Mouse (Mus musculus) heart, adult 8-10 months (tissue): ENCODE data around the gene Ube2ql1. TPM values are rescaled to one million over a fixed set of nuclear protein-coding genes. Genes with fewer than 3 reads are reported as not detected.
A peak's percentile ranks its signal among the peaks of the same experiment; 100 is the strongest.

Experiments
- DNase-seq: peaks from one replicate; pipeline ENCODE4 v3.0.0; 2022; ENCODE audit warnings: low spot score
- total RNA-seq, 4 experiments: library from RNA; stranded (reverse); gene quantifications; 2 replicates each; pipeline ENCODE4 v1.2.4; 2022

The Ube2ql1 gene
- total RNA-seq: 1 to 10 TPM; 4.7 to 7.9 (median 7.0) TPM

DNA sequence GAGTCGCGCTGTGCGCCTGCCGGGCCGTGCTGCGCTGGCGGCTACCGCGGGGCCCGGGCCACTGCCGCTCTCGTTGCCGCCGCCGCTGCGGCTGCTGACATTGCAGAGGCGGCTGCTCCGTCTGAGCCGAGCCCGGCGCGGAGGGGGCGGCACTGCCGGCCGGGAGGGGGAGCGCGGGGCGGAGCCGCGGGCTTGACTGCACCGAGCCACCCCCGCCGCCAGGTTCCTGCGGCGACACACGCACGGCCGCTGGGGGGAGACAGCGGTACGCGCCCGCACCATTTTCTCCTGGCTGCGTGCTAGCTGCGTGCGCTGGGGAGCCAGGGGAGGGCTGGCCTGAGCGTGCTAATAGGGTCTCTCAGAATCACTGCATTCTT is at the start of gene Ube2ql1:
Gene Ube2ql1 (minus strand): TSS at position 131 of the 377 bp plus-strand sequence.
- peak; percentile 65 for DNase-seq

DNA sequence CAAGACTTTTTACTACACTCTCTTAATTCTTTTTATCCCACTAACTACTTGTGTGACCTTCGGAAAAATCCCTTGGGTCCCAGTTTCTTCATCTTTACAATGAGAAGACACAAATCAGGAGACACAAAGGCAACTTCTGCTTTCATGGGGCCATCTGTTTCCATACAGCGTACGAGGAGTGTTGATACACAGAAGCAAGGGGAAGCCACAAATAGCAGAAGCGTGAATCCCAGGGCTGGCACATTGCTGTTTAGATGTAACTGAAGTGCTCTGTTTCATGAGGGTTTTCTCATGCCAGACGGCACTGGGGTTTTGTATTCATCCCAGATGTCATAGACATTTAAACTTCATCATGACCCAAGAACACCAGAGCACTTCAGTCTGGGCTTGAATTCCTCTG is 49.0 kb upstream of the Ube2ql1 start:
- no peak for DNase-seq

DNA sequence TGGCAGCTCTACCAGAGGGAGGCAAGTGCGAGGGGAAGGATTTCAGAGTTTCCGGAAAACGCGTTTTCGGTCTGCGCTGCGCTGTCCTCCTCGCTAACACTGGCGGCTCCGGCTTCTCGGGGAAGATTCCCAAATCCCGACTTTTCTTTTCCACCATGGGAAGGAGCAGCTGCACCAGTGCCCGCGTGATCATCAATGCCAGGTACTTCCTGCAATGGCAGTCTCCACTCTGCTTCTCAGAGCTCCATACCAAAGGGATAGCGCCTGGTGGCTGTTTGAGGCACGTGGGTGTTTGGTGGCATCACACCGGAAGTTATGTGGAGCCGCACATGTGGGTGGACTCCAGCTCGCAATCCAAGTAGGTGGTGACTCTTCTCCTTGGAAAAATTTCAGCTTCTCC is 38.5 kb upstream of the Ube2ql1 start:
- no peak for DNase-seq

DNA sequence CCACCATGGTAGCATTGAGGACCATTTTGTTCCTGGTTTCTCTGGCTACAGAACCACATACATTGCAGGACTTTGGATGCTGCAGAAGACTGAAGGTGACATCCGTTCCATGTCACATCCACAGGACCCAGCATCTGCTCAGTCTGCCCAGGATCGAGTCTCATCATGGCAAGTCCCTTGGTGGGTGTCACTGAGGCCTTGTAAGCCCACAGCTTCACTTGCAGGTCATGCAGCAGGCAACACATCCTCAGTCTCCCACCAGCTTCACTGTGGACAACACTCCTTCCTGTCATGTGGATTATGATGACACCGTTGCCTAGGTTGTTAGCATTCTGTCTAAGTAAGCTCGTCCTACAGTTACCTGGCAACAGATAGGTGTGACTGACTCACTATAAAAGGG is 32.7 kb upstream of the Ube2ql1 start:
- no peak for DNase-seq

DNA sequence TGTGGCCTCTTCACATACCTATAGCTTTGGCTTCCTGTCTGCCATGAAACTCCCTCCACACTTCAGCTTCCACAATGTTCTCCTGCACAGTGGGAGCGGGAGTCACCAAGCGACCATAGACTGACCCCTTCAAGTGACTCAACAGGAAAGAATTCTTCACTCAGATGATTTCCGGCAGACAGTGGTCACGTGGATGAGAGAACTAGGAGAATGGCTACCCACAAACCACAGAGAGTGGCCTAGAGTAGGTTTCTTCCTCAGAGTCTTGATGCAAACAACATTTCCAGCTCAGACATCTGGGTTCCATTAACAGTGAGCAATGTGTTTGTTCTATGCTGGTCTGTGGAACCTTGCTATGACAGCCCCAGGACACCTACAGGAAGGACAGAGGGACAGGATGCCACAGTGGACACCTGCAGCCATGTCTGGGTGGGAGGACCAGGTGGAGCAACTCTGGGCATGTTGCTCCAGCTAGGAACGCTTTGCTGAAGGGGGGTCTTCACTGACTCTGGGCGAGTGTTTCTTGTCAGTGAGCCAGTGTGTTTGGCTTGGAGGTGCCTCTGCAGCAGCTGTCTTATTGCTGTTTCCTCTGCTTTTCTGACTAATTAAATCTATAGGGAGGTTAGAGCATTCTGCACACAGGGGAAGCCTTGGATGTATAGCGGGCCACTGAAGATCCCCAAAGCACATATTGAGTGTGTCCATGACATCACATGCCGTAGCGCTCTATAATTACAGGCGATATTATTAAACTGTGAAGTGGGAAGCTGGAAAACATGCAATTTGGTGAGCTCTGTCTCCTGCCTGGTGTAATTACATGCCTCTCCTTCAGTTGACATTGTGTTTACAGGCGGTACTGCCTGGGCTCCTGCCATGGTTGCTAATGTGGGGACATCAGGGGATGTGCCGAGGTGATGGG is 31.1 kb upstream of the Ube2ql1 start:
- no peak for DNase-seq

DNA sequence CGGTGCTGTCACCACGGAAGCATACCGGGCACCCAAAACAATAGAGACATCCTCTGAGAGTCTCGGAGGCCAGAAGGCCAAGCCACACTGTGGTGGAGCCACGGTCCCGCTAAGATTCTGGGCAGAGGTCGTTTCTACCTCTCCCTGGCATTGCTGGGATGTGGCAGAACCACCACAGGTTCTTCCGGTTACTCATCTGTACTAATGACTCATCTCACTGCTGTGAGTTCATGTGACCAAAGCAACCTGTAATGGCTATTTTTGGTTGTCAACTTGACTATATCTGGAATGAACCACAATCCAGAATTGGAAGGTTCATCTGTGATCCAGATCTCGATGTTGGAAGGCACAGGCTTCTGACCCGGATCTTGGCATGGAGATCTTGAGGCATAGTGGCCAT is 28.5 kb upstream of the Ube2ql1 start:
- DNase-seq: no peak

DNA sequence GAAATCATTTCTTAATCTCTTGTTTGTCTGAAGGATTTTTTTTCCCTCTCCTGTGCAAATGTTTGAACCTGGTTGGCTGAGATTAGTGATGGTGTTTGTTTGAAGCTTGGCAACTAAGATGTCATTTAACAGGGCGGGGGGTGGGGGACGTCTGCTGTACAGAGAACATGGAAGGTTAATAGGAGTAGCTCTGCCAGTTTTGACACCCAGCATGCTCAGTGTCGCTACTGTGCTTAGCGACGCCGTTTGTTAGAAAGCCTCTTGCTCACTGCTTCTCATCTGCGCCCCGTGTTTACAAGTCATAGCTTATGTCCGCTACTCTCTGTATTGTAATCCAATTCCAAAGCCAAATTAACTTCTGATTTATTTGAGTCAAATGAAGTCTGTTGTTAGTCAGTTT is 25.0 kb upstream of the Ube2ql1 start:
- DNase-seq: no peak

DNA sequence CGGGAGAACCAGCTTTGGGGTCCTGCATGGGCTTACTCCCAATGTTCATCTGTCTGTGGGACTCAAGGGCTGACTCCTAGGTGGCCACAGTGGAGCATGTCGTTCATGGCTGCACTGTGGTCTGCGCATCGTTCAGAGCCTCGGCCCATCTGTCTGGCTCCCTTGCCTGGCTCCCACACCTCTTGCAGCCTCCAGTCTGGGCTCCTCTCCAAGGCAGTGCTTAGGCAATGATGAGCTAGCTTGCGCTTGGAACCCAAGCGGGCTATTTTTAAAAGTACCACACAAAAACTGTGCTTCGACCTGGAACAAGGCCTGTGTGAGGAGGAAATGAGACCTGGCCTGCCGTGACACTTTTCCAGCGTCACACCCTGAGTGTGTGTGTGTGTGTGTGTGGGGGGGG is 21.7 kb upstream of the Ube2ql1 start:
- DNase-seq: peak; percentile 67

DNA sequence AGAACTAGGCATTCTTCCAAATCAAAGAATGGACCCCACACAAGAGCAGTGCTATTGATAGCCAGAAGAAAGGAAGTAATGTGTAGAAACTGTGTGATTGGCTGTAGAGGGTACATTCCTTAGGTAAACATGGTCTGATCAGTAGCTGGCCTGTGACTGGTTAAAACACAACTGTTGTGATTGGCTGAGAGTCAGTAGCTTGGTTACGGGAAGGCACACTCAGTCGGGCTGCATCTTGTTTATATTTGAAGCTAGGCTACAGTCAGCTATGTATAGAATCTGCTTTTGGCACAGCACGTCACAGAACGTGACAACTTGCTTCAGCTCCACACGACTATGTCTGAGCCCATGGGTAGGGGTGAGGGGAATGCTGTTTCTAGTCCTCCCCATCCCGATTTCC is 19.3 kb upstream of the Ube2ql1 start:
- DNase-seq: no peak

DNA sequence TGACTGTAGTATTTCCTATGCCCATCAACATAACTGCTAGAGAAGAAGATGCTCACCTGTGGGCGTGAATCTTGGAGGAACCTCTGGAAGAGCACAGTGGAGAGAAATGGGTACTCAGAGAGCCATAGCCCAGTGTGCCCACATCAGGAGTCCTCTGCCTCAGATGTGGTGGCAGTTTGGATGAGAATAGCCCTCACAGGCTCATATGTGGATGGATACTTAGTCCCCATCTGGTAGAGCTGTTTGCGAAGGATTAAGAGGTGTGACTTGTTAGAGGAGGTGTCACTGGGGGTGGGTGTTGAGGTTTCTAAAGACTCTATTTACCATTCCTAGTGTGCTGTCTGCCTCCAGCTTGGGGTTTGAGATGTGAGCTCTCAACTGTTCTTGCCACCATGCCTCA is 13.2 kb upstream of the Ube2ql1 start:
- no peak for DNase-seq

DNA sequence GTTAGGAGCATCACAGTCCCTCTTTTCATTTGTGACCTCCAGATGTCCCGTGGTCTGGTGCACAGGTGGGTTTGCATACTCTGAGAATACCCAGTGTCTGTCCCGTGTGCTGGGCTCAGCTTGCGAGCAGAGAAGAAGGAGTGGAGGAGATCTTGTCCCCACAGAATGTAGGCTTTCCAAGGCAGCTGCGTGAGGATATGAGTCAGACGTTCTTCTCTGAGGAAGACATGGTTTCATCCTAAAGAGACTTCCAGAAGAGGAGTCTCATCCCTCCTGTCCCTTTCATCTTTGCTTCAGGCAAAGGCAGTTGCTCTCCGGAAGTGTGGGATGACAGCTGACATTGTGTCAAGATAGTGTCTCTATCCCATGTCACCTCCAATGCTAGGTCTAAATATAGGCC is 11.8 kb upstream of the Ube2ql1 start:
- no peak for DNase-seq

DNA sequence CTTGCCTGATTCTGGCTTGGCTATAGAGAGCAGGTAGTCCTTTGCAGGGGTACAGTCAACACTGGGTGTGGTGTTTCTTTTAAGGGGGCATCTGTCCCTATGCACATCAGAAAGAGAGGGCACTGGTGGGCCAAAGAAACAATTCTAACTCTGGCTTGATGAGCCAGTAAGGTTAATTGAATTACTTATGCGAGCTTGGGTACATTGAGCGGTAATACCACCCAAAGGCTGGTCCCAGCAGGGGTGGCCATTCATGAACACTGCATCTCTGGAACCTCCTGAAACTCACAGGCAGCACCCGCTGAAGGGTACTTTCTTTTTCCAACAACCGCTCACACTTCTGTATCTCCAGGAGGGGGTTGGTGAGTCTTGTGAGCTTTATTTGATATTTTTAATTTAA is 9.1 kb upstream of the Ube2ql1 start:
- DNase-seq: no peak

DNA sequence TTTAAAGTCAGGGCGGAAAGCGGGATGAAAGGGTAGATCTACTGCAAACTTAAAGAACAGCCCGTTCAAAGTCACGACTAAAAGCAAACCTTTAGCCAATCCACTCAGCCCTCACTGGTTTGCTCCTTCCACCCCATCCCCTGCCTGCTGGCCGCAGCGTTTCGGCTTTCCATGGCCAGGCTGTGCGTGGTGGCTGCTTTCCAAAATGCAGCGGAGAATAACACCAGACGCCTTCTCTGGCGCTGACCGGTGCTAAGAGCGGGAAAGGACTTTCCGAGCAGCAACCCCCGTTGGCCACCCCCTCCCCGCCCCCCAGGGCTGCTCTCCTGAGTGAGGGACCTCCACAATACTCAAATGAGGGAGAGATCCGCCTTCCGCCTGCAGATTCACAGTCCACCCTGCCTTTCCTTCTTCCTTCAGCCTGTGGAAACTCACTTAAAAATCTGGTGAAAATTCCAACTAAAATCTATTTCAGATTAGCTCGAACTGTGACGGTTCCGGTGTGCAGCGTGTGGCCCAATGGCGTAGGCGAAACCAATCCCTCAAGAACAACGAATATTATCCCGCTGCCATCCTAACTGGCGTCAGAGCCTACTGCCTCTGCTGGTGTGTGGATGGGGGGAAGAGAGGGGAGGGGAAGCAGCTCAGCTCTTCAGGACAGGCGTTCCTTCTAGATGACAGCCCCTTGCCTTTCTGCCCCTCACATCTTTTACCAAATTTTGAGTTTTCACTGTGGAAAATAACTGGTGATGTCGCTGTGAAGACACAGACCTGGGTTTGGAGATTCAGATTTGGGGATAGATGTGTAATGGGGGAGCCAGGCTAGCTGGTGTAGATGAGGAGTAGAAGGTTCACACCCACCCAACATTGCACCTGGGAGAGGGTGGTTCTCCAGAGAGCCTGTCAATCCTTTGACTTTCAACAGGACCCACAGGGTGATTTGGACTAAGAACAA is 919 bp upstream of the Ube2ql1 start:
- DNase-seq: peak; percentile 9

DNA sequence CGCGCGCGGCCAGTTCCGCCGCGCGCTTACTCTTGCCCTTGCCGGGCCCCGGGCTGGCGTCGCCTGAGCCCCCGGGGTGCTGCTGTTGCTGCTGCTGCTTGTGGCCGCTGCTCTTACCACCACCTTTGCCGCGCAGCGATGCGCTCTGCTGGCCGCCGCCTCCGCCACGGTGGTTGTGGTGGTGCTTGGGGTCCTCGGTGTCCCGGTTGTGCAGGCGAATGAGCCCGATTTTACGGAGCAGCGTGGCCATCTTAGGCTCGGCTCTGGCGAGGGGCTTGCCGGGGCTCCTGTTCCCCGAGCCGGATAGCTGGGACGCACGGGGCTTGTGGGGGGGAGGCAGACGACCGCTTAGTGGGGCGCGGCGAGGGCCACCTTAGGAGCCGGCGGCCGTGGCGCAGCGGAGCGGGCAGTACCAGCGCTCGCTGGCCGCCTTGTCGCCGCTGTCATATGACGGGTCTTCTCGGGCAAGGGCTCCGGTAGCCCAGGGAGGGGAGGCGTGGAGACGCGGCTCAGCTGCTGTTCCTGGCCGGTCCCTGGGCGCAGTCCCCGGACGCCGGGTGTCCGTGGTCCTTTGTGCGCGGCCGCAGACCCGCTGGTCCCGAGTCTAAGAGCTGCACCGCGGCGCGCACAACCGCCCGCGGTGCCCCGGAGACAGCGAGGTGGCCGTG is 464 bp downstream of the Ube2ql1 start:
- DNase-seq: no peak

DNA sequence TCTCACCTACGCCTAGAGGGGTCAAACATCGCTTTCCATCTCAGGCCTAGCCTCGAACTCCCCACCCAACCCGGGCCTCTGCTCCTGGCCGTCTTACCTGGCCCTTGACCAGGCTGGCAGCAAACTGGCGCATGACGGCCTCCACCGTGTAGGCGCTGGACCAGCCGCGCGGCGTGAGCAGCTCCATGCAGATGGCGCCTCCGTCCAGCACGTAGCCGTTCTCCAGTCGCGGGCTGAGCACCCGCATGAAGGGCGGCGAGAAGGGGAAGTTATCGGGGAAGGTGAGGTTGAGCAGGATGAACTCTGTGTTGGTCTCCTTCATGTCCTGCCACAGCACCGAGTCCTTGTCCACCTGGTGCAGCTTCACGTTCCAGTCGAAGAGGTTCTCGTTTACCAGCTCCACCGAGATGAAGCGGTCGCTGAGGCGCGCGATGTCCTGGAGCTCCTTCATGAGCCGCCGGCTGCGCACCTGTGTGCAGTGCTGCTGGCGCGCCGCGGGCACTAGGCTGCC is 1.2 kb downstream of the Ube2ql1 start:
- no peak for DNase-seq

DNA sequence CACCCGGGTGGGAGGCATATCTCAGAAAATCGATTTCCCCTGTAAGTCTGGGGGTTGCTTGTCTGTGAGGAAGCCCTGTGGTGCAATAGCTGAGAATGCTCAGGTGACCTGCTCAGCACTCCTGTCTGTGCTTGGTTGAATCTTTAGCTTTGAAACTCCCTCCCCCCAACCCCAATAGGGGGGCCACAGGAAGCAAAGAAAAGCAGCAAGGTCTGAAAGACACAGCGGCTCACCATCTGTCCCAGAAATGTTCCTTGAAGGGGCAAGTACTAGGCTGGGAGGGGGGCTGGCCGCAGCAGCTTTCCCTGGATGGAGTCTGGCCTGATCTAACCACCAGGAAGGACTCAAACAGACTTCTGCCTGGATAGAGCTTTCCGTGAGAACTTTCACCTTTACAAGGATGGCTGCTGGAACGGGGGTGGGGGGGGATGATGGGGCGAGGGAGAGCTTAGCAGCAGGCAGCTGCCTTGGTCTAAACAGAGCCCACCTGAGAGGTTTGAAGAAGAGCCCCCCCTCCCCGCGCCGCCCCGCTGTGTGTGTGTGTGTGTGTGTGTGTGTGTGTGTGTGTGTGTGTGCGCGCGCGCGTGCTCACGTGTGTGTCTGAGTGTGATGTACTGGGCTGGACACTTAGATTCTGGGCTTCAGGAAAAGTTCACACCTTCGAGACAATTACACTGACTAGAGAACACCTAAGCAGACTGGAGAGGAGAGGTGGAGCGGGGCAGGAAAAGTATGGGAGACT is 2.1 kb downstream of the Ube2ql1 start:
- no peak for DNase-seq

DNA sequence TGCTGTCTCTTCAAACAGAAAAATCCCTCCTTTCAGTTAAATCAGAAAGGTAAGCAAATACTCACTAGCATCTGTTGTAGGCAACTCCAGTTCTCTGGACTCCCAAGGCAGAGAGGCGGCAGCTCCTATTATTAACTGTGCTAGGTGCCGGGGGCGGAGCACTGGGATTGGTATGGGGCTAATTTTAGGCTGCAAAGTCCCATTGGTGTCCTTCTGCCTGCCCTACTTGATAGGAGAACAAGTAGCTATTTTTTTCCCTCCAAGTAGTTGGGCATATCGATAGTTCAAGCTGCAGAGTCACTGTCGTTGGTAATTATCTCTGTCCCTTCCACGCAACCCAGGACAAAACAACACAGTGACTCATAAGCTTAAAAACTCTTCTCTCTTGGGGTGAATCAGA is 7.1 kb downstream of the Ube2ql1 start:
- peak; percentile 31 for DNase-seq

DNA sequence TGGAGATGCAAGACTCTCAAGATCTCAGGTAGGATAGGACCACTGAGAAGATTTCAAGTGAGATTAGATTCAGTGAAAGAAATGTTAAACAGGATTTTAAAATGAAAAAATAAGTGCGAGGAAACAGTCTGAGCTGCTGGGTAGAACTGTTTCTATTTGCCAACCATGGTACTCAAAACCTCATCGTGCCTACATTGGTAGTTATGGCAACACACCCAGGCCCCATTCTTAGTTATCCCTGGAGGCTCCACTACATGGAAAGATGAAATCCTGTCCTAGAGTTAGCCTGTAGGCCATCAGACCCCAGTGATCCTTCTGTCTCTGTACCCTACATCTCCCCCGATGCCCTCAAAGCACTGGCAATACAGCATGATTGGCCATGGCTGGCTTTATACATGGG is 14.3 kb downstream of the Ube2ql1 start:
- no peak for DNase-seq

DNA sequence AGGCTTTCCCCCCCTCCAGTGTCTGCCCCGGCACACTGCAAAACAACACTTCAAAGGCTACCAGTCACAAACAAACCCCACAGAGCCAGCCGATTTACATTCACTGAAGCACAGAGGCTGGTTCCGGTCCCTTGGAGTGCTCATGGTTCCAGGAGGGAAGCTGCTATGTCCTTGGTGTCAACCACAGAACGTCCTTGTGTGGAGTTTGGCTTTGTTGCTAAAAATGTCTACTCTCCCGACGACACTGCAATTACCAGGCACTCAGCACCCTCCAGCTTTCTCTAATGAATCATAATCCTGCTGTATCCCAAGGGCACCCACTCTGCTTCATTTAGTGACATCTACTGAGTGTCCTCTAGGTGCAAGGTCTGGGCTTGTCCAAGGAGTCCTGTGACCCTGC is 18.5 kb downstream of the Ube2ql1 start:
- no peak for DNase-seq

DNA sequence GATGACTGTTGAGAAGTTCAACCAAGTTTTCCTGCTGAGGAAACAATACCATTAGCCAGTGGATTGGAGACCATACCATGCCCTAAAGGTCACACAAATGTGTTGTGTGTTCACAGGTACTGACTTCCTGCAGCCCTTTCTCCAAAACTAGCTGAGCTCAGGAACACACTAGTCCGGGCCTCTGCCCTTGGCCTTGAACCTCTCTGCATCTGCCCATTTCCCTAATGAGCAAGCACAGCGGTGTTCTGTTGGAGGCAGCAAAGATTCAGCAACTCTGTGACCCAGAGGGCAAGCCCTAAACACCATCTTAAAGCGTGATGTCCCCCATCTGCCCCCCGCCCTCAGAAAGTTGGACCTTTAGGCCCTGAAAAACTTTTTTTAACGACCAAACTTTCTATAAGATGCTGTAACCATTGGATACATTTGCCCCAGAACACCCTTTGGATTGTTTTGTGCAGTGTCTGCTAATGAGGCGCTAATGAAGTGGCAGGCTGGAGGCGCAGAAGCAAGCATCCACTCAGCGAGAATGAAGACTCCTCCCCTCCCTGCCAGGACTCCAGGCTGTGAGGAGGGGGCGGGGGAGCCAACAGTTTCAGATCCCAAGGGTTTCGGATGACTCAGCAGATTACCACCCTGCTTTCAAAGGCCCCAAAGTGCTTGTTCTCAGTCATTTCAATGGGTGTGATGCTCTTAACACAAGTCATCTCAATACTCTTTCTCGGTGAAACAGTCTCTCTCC is 21.7 kb downstream of the Ube2ql1 start:
- DNase-seq: no peak
